Mouse (Mus musculus) liver, adult 2 months (tissue): ENCODE measurements around the gene Upf2. TPM values are rescaled to one million over a fixed set of nuclear protein-coding genes. Genes with fewer than 3 reads are reported as not detected.
"Not testable (repeated sequence)": the region's sequence is repeated elsewhere in the genome, so short reads cannot be mapped to it uniquely, and the experiment has no call there.

Experiments used
- DNase-seq: peaks from one replicate; pipeline ENCODE4 v3.0.0-alpha.2; 2011; ENCODE audit warnings: low read depth, low spot score; ENCODE audit errors: extremely low read depth
- H3K27ac ChIP-seq: fragments of 200-500 bp; replicated peaks from 2 replicates; pipeline ENCODE4 v1.5.1; 2012; ENCODE audit warnings: low read depth, mild to moderate bottlenecking, control low read depth, inconsistent platforms, low read length; ENCODE audit not compliant: insufficient read depth
- H3K27me3 ChIP-seq: fragments of 200-500 bp; 2 replicates; pipeline ENCODE4 v1.6.1; 2012; ENCODE audit warnings: mild to moderate bottlenecking, moderate library complexity, low read length, inconsistent platforms; ENCODE audit not compliant: control insufficient read depth, insufficient read depth
- H3K36me3 ChIP-seq: fragments of 200-500 bp; 2 replicates; pipeline ENCODE4 v1.6.1; 2012; ENCODE audit warnings: low read length, inconsistent platforms; ENCODE audit not compliant: control insufficient read depth, insufficient read depth
- H3K4me1 ChIP-seq: fragments of 200-500 bp; 2 replicates; pipeline ENCODE4 v1.6.1; 2011; ENCODE audit warnings: low read length; ENCODE audit not compliant: control insufficient read depth, insufficient read depth
- H3K4me3 ChIP-seq: fragments of 200-500 bp; 2 replicates; pipeline ENCODE4 v1.5.1; 2011; ENCODE audit warnings: low read depth, mild to moderate bottlenecking, control low read depth, low read length, moderate library complexity; ENCODE audit not compliant: insufficient read depth
- H3K79me2 ChIP-seq: fragments of 200-500 bp; 2 replicates; pipeline ENCODE4 v1.6.1; 2012; ENCODE audit warnings: inconsistent platforms, mild to moderate bottlenecking, low read length, moderate library complexity; ENCODE audit not compliant: control insufficient read depth, insufficient read depth
- H3K9ac ChIP-seq: fragments of 200-500 bp; 2 replicates; pipeline ENCODE4 v1.6.1; 2012; ENCODE audit warnings: low read depth, mild to moderate bottlenecking, control low read depth, inconsistent platforms, low read length
- CTCF ChIP-seq: fragments of 200-500 bp; IDR thresholded peaks from 2 replicates; pipeline ENCODE4 v1.5.1; 2011; ENCODE audit warnings: low read depth, low read length, control low read depth
- POLR2A ChIP-seq: fragments of 200-500 bp; IDR thresholded peaks from 2 replicates; pipeline ENCODE4 v1.6.1; 2011; ENCODE audit warnings: low read length, control low read depth; ENCODE audit not compliant: insufficient read depth; ENCODE audit errors: extremely low read depth
- WGBS: fragments of 180-500 bp; shearing (Covaris S2); methylation state at CpG from one replicate; pipeline ENCODE4 v1.1.7; 2018; 5-methylcytosine and 5-hydroxymethylcytosine counted together
- polyA plus RNA-seq: library from polyadenylated mRNA; depleted of rRNA; stranded (reverse); fragments of >200 nt; gene quantifications from 2 replicates; pipeline ENCODE4 v1.2.3, GENCODE M21; 2012
- total RNA-seq: library from RNA; depleted of rRNA; stranded (reverse); fragments of >200 nt; gene quantifications from 2 replicates; pipeline ENCODE4 v1.2.3, GENCODE M21; 2014

Gene Upf2
- total and polyA plus RNA-seq, 2 experiments, result 1.6 to 10.1 TPM

DNA sequence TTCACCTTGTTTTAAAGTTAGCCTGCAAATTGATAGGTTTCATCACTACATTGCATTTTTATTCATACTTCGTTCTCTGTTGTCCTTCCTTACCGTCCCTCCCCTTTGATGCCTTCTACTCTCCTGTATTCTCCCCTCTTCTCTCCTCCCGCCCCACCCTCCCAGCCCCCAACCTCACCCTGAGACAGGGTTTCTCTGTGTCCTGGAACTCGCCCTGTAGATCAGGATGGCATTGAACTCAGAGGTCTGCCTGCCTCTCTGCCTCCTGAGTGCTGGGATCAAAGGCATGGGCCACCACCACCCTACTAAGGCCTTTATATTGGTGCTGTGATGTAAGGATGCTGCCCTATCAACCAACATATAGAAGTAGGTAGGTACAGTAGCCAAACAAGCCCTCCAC, 8.2 kb upstream of the Upf2 start:
- H3K4me3 ChIP-seq, result no peak overlapping the region
- peaks cover 12% of the 10 kb centered on the region; the same call in 1 of the 2 replicates for H3K4me1 ChIP-seq
- WGBS, result 14% methylated on average over 4 of the region's 4 CpGs
- peaks cover 12% of the 10 kb centered on the region; the same call in 1 of the 2 replicates for H3K79me2 ChIP-seq
- no peaks in the 10 kb centered on the region for H3K27me3 ChIP-seq
- TF ChIP-seq CTCF (no peak), POLR2A (no peak)
- peak overlapping the region; percentile 71 for H3K27ac ChIP-seq
- peak overlapping the region; percentile 27; the same call in 1 of the 2 replicates for H3K9ac ChIP-seq
- no peaks in the 10 kb centered on the region for H3K36me3 ChIP-seq
- no peak for DNase-seq

DNA sequence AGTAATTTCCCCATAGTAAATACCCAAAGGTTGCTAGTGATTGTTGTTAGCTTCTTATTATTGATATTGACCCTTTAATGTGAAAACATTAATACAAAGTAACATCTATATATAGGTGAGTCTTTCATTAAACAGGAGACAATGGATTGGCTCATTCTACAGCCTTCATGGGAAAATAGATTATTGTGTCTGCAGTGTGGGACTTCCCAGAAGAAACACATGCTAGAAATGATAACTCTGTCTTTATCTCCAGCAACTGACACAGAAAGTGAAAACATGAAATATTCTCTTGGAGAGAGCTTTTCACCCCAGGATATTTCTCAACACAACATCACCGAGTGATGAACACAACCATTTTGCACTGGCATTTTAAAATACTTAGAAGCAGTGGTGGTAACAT, 5.6 kb upstream of the Upf2 start:
- WGBS, result 83% methylated on average over 1 of the region's 1 CpGs
- H3K9ac ChIP-seq, result no peak overlapping the region
- no peaks in the 10 kb centered on the region for H3K27me3 ChIP-seq
- TF ChIP-seq CTCF (no peak), POLR2A (no peak)
- no peak overlapping the region for H3K4me3 ChIP-seq
- no peaks in the 10 kb centered on the region for H3K36me3 ChIP-seq
- H3K4me1 ChIP-seq, result peaks cover 9% of the 10 kb centered on the region; the same call in 1 of the 2 replicates
- no peak for DNase-seq
- no peak overlapping the region for H3K27ac ChIP-seq
- peaks cover 7% of the 10 kb centered on the region; the same call in 1 of the 2 replicates for H3K79me2 ChIP-seq

DNA sequence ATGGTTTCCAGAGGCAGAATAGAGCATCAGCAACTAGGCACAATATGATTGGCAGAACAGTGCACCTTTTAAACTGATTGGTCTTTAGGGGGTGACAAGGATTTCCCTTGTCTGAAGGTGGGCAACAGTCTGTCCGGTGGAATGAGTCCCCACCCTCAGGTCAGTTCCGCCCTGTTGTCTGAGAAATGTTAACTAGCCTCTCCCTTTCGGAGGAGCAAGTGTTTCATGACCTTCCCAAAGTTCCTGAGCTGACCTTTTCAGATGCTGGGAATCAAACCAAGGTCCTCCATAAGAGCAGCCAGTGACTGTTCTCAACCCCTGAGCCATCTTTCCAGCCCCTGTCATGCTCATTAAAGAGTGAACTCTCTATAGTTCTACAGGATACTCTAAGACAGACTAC, 4.4 kb upstream of the Upf2 start:
- Histone ChIP-seq H3K4me3 (no peak overlapping the region), H3K4me1 (peaks cover 6% of the 10 kb centered on the region; the same call in 1 of the 2 replicates), H3K79me2 (peaks cover 9% of the 10 kb centered on the region), H3K27me3 (no peaks in the 10 kb centered on the region), H3K9ac (no peak overlapping the region), H3K27ac (no peak overlapping the region), H3K36me3 (no peaks in the 10 kb centered on the region)
- DNase-seq, result no peak
- 89% methylated on average over 3 of the region's 3 CpGs for WGBS
- TF ChIP-seq CTCF (no peak), POLR2A (no peak)

DNA sequence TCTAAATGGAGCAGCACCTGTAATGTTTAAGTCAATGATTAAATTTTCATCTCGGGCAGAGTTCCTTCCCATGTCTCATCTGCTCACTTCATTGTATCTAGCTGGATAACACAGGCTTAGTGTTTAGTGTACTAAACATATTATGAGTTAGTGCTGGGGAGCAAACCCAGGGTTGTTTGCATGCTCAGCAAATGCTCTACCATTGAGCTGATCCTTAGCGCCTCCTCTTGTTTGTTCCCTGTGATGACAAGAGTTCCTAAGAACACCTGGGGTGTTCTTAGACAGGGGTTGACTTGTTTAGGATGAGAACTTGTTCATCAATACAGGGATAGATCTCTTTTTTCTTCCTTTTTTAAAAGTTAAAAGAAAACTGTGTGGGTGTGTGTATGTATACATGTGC, 2.3 kb upstream of the Upf2 start:
- Histone ChIP-seq H3K4me1 (peaks cover 10% of the 10 kb centered on the region; the same call in 1 of the 2 replicates), H3K79me2 (peaks cover 9% of the 10 kb centered on the region), H3K9ac (no peak overlapping the region), H3K27ac (no peak overlapping the region), H3K4me3 (no peak overlapping the region), H3K27me3 (no peaks in the 10 kb centered on the region), H3K36me3 (no peaks in the 10 kb centered on the region)
- TF ChIP-seq POLR2A, result no peak
- TF ChIP-seq CTCF, result no peak
- 81% methylated on average over 2 of the region's 2 CpGs for whole genome bisulfite sequencing
- DNase-seq, result no peak

DNA sequence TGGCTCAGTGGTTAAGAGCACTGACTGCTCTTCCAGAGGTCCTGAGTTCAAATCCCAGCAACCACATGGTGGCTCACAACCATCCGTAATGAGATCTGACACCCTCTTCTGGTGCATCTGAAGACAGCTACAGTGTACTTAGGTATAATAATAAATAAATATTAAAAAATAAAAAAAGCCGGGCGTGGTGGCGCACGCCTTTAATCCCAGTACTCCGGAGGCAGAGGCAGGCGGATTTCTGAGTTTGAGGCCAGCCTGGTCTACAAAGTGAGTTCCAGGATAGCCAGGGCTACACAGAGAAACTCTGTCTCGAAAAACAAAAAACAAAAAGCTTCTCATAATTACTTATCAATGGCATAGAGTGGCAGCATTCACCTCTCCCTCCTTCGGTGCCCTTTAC, 1.4 kb upstream of the Upf2 start:
- H3K4me1 ChIP-seq, result peaks cover 10% of the 10 kb centered on the region; the same call in 1 of the 2 replicates
- not testable (repeated sequence) for H3K9ac ChIP-seq, H3K27ac ChIP-seq, H3K36me3 ChIP-seq, H3K79me2 ChIP-seq, DNase-seq, H3K27me3 ChIP-seq
- 83% methylated on average over 9 of the region's 9 CpGs for WGBS
- peak overlapping the region; percentile 75; the same call in 1 of the 2 replicates for H3K4me3 ChIP-seq

DNA sequence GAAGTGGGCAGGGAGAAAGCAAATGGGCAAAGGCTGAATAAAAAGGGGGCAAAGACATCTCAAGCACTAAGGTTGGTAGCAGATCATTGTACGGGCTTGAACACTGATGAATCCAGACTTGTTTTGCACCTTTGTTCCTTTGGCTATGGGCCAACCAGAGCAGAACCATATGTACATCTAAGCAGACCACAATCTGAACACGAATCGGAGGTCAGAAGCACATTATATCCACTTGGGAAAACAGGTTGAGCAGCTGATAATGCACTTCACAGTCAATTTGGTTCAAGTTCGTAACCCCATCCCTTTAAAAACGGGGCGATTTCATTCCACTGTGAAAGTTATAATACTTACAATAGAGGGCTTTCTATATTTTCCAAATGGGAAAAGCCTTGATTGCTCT, 964 bp upstream of the Upf2 start:
- Histone ChIP-seq H3K27ac (peak overlapping the region; percentile 74), H3K79me2 (peaks cover 11% of the 10 kb centered on the region), H3K4me1 (peaks cover 12% of the 10 kb centered on the region; the same call in 1 of the 2 replicates), H3K36me3 (no peaks in the 10 kb centered on the region), H3K27me3 (no peaks in the 10 kb centered on the region), H3K9ac (peak overlapping the region; percentile 83), H3K4me3 (peak overlapping the region; percentile 75)
- under 1% methylated on average over 6 of the region's 6 CpGs for WGBS
- TF ChIP-seq CTCF (no peak), POLR2A (no peak)
- peak; percentile 74 for DNase-seq
